Mouse (Mus musculus): ENCODE results near the gene Olfr1336. TPM values are rescaled to one million over a fixed set of nuclear protein-coding genes. Genes with fewer than 3 reads are reported as not detected.
"Not testable (repeated sequence)": the region's sequence is repeated elsewhere in the genome, so short reads cannot be mapped to it uniquely, and the experiment has no call there.

The Olfr1336 gene
- polyA plus RNA-seq, 1 experiment = not detected

- H3K27ac ChIP-seq (ENCODE audit: insufficient read depth, low read length) = no peak overlapping the region
- no peaks in the 10 kb centered on the region for H3K36me3 ChIP-seq (ENCODE audit: control insufficient read depth, insufficient read depth, low read length, poor library complexity, severe bottlenecking)
- no peaks in the 10 kb centered on the region for H3K27me3 ChIP-seq (ENCODE audit: control insufficient read depth, insufficient read depth, low read length, poor library complexity, severe bottlenecking)
- TF ChIP-seq CTCF (IDR thresholded peaks at IDR 0.05; ENCODE audit: low read depth, low read length) (peak; percentile 88), POLR2A (IDR thresholded peaks at IDR 0.05; ENCODE audit: insufficient read depth, low read length) (no peak)
- no peak overlapping the region for H3K4me3 ChIP-seq (ENCODE audit: low read depth, low read length)
- H3K4me1 ChIP-seq (ENCODE audit: control insufficient read depth, insufficient read depth, low read length) = no peaks in the 10 kb centered on the region
- H3K9me3 ChIP-seq (replicated peaks; ENCODE audit: control insufficient read depth, insufficient read depth, low read length, poor library complexity, severe bottlenecking) = peaks cover 6% of the 10 kb centered on the region; the same call in 1 of the 2 replicates
- no peak overlapping the region for H3K9ac ChIP-seq (ENCODE audit: low read depth, poor library complexity, severe bottlenecking)
Measured at GRCm38 (mm10) chr7:6430342-6430741, 25.6 kb upstream of the Olfr1336 start.

GRCm38 (mm10) chr7:6438388-6438787, 17.6 kb upstream of the Olfr1336 start, which contains the start of gene Olfr1344:
Gene Olfr1344, plus strand, starts transcription at chr7:6438688.
- H3K9ac ChIP-seq (ENCODE audit: low read depth, poor library complexity, severe bottlenecking) = no peak within 1 kb of the TSS
- no peaks in the 10 kb centered on the region for H3K4me1 ChIP-seq (ENCODE audit: control insufficient read depth, insufficient read depth, low read length)
- H3K27me3 ChIP-seq (ENCODE audit: control insufficient read depth, insufficient read depth, low read length, poor library complexity, severe bottlenecking) = no peaks in the 10 kb centered on the region
- no peak within 1 kb of the TSS for H3K4me3 ChIP-seq (ENCODE audit: low read depth, low read length)
- TF ChIP-seq CTCF (IDR thresholded peaks at IDR 0.05; ENCODE audit: low read depth, low read length) (no peak), POLR2A (IDR thresholded peaks at IDR 0.05; ENCODE audit: insufficient read depth, low read length) (no peak), EP300 (IDR thresholded peaks at IDR 0.05; ENCODE audit: insufficient read depth, low read depth, low read length) (no peak)
- H3K9me3 ChIP-seq (replicated peaks; ENCODE audit: control insufficient read depth, insufficient read depth, low read length, poor library complexity, severe bottlenecking) = no peaks in the 10 kb centered on the region
- H3K36me3 ChIP-seq (ENCODE audit: control insufficient read depth, insufficient read depth, low read length, poor library complexity, severe bottlenecking) = no peaks in the 10 kb centered on the region
- H3K27ac ChIP-seq (ENCODE audit: insufficient read depth, low read length) = no peak within 1 kb of the TSS

DNA sequence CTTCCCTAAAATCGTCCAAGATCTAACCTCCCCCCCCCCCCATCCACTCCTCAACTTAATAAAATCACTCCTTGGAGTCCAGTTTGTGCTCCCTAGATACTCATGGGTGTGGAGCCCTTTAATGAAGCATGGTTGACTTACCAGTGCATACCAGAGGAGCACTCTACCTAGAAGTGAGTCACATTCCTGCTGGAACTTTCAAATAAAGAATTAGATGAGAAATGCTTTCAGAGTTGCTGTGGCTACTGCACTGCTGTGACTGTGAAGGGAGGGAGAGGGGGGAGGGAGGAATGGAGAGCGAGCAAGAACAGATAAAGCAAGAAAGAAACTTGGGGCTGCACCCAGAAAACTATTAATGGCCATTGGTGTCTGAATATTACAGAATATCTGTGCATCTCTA, 14.8 kb upstream of the Olfr1336 start:
- Histone ChIP-seq H3K27me3 (ENCODE audit: control insufficient read depth, insufficient read depth, low read length, poor library complexity, severe bottlenecking) (no peaks in the 10 kb centered on the region), H3K4me1 (ENCODE audit: control insufficient read depth, insufficient read depth, low read length) (no peaks in the 10 kb centered on the region), H3K36me3 (ENCODE audit: control insufficient read depth, insufficient read depth, low read length, poor library complexity, severe bottlenecking) (no peaks in the 10 kb centered on the region), H3K27ac (ENCODE audit: insufficient read depth, low read length) (no peak overlapping the region), H3K9ac (ENCODE audit: low read depth, poor library complexity, severe bottlenecking) (no peak overlapping the region), H3K4me3 (ENCODE audit: low read depth, low read length) (no peak overlapping the region), H3K9me3 (replicated peaks; ENCODE audit: control insufficient read depth, insufficient read depth, low read length, poor library complexity, severe bottlenecking) (no peaks in the 10 kb centered on the region)
- TF ChIP-seq EP300 (IDR thresholded peaks at IDR 0.05; ENCODE audit: insufficient read depth, low read depth, low read length) (no peak), POLR2A (IDR thresholded peaks at IDR 0.05; ENCODE audit: insufficient read depth, low read length) (no peak), CTCF (IDR thresholded peaks at IDR 0.05; ENCODE audit: low read depth, low read length) (no peak)

GRCm38 (mm10) chr7:6447771-6448170, 8.2 kb upstream of the Olfr1336 start:
- Histone ChIP-seq H3K27ac (ENCODE audit: insufficient read depth, low read length) (no peak overlapping the region), H3K4me1 (ENCODE audit: control insufficient read depth, insufficient read depth, low read length) (no peaks in the 10 kb centered on the region), H3K27me3 (ENCODE audit: control insufficient read depth, insufficient read depth, low read length, poor library complexity, severe bottlenecking) (no peaks in the 10 kb centered on the region), H3K9me3 (replicated peaks; ENCODE audit: control insufficient read depth, insufficient read depth, low read length, poor library complexity, severe bottlenecking) (no peaks in the 10 kb centered on the region), H3K4me3 (ENCODE audit: low read depth, low read length) (no peak overlapping the region), H3K36me3 (ENCODE audit: control insufficient read depth, insufficient read depth, low read length, poor library complexity, severe bottlenecking) (no peaks in the 10 kb centered on the region), H3K9ac (ENCODE audit: low read depth, poor library complexity, severe bottlenecking) (no peak overlapping the region)
- TF ChIP-seq CTCF (IDR thresholded peaks at IDR 0.05; ENCODE audit: low read depth, low read length) = no peak
- TF ChIP-seq EP300 (IDR thresholded peaks at IDR 0.05; ENCODE audit: insufficient read depth, low read depth, low read length) = no peak
- TF ChIP-seq POLR2A (IDR thresholded peaks at IDR 0.05; ENCODE audit: insufficient read depth, low read length) = no peak

DNA sequence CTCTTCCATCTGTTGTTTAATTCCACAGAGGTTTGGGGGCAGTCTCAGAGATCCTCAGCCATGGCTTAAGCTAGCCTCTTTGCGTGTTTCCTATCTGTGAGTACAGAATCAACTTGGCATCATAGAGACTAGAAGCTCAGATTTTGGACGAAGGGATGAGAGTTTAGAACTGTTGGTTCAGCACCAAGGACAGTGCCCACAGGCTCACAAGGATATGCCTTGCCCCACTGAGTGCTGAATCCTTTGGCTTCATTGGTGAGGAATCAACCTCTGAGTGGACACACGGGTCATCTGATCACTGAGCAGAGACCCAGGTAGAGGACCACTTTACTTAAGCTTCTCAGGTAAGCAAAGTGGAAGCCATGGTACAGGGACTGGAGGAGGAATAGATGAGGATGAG, 431 bp downstream of the Olfr1336 start:
- no peak overlapping the region for H3K9ac ChIP-seq (ENCODE audit: low read depth, poor library complexity, severe bottlenecking)
- H3K27ac ChIP-seq (ENCODE audit: insufficient read depth, low read length) = no peak overlapping the region
- H3K4me1 ChIP-seq (ENCODE audit: control insufficient read depth, insufficient read depth, low read length) = no peaks in the 10 kb centered on the region
- no peaks in the 10 kb centered on the region for H3K9me3 ChIP-seq (replicated peaks; ENCODE audit: control insufficient read depth, insufficient read depth, low read length, poor library complexity, severe bottlenecking)
- TF ChIP-seq POLR2A (IDR thresholded peaks at IDR 0.05; ENCODE audit: insufficient read depth, low read length) (no peak), CTCF (IDR thresholded peaks at IDR 0.05; ENCODE audit: low read depth, low read length) (no peak)
- H3K27me3 ChIP-seq (ENCODE audit: control insufficient read depth, insufficient read depth, low read length, poor library complexity, severe bottlenecking) = no peaks in the 10 kb centered on the region
- no peak overlapping the region for H3K4me3 ChIP-seq (ENCODE audit: low read depth, low read length)
- no peaks in the 10 kb centered on the region for H3K36me3 ChIP-seq (ENCODE audit: control insufficient read depth, insufficient read depth, low read length, poor library complexity, severe bottlenecking)

DNA sequence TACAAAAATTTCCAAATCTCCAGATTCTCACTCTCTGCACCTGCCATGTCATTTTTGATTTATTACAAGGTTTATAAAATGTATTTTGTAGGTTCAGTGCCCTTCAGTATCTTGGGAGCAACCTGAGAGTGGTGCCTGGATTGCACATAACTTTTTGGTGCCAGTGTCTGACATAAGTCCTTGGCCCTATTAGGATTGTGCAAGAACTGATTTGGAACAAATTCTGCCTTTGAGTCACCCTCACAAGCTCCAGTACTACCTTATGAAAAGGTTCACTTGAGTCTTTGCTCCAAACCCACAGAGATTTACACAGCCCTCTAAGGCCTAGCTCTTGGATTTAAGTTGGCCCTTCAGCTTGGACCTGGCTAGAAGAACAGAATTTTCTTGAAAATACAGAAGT, 11.0 kb downstream of the Olfr1336 start, which contains the start of gene Olfr1346:
Gene Olfr1346, plus strand, starts transcription at position 151 of the 400 bp plus-strand sequence.
- H3K4me3 ChIP-seq (ENCODE audit: low read depth, low read length) = no peak within 1 kb of the TSS
- no peak for TF ChIP-seq CTCF (IDR thresholded peaks at IDR 0.05; ENCODE audit: low read depth, low read length)
- TF ChIP-seq POLR2A (IDR thresholded peaks at IDR 0.05; ENCODE audit: insufficient read depth, low read length) = no peak
- TF ChIP-seq EP300 (IDR thresholded peaks at IDR 0.05; ENCODE audit: insufficient read depth, low read depth, low read length) = no peak
- H3K9ac ChIP-seq (ENCODE audit: low read depth, poor library complexity, severe bottlenecking) = no peak within 1 kb of the TSS
- H3K27me3 ChIP-seq (ENCODE audit: control insufficient read depth, insufficient read depth, low read length, poor library complexity, severe bottlenecking) = no peaks in the 10 kb centered on the region
- H3K36me3 ChIP-seq (ENCODE audit: control insufficient read depth, insufficient read depth, low read length, poor library complexity, severe bottlenecking) = no peaks in the 10 kb centered on the region
- H3K27ac ChIP-seq (ENCODE audit: insufficient read depth, low read length) = no peak within 1 kb of the TSS
- H3K4me1 ChIP-seq (ENCODE audit: control insufficient read depth, insufficient read depth, low read length) = no peaks in the 10 kb centered on the region
- no peaks in the 10 kb centered on the region for H3K9me3 ChIP-seq (replicated peaks; ENCODE audit: control insufficient read depth, insufficient read depth, low read length, poor library complexity, severe bottlenecking)

DNA sequence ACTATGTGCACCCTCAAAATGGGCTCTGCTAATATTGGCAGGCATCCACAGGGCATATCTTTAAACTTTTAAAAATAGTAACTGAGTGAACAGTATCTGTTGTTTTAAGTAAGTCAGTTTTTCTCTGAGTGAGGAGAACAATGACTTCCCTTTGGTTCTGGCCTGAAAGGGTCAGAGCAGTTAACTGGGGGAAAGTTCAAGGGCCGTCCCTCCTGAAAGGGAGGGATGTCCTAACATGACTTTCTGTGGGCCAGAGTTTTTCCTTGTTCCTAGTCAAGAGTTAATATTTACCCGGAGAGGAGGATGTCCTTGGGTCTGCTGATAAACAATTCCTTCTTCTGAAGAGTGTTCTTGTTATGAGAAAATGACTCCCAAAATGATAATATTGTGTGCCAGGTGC, 21.7 kb downstream of the Olfr1336 start:
- H3K9me3 ChIP-seq (replicated peaks; ENCODE audit: control insufficient read depth, insufficient read depth, low read length, poor library complexity, severe bottlenecking); H3K9ac ChIP-seq (ENCODE audit: low read depth, poor library complexity, severe bottlenecking); H3K4me3 ChIP-seq (ENCODE audit: low read depth, low read length); H3K27me3 ChIP-seq (ENCODE audit: control insufficient read depth, insufficient read depth, low read length, poor library complexity, severe bottlenecking); H3K27ac ChIP-seq (ENCODE audit: insufficient read depth, low read length); H3K4me1 ChIP-seq (ENCODE audit: control insufficient read depth, insufficient read depth, low read length); H3K36me3 ChIP-seq (ENCODE audit: control insufficient read depth, insufficient read depth, low read length, poor library complexity, severe bottlenecking): not testable (repeated sequence)
